Mouse (Mus musculus): ENCODE results near the gene Tmem163. TPM values are rescaled to one million over a fixed set of nuclear protein-coding genes. Genes with fewer than 3 reads are reported as not detected.

Gene Tmem163
- polyA plus RNA-seq, 2 experiments, result 0.13 to 0.27 TPM

DNA sequence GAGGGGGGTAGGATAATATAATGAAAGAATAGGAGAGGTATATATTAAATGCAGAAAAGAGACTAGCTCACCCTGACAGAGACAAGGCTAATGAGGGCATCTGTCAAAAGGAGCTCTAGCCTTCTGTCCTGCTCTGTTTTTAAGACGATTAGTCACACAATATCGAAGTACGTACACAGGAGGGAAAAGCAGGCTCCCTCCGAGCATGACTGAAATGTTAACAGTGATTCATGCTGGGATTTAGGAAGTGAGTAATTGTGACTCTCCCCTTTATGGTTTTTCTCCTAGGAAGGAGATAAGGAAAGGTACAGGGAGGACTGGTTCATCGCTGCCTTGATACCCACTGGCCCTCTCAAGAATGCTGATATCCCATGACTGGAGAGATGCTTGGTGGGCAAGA lies 57.0 kb downstream of the Tmem163 start:
- H3K9ac ChIP-seq (replicated peaks), result no peak overlapping the region
- no peak overlapping the region for H3K27ac ChIP-seq
- no peaks in the 10 kb centered on the region for H3K9me3 ChIP-seq (ENCODE audit: control insufficient read depth, low read length)
- TF ChIP-seq EP300 (IDR thresholded peaks at IDR 0.05; ENCODE audit: low read depth) (no peak), CTCF (IDR thresholded peaks at IDR 0.05; ENCODE audit: low read depth) (no peak)
- H3K4me2 ChIP-seq (ENCODE audit: low read depth), result no peak overlapping the region
- DNase-seq (ENCODE audit: low read depth in 3 of 3, low spot score in 3 of 3), result no peak
- ATAC-seq (ENCODE audit: insufficient read depth), result no peak
- WGBS (ENCODE audit: insufficient replicate concordance), result 68% methylated on average over 5 of the region's 5 CpGs
- H3K36me3 ChIP-seq (replicated peaks; ENCODE audit: control insufficient read depth, insufficient read depth, low read depth), result no peaks in the 10 kb centered on the region
- H3K4me3 ChIP-seq (ENCODE audit: insufficient read depth in 1 of 2, low read depth in 2 of 2, low read length in 2 of 2), result no peak overlapping the region
- H3K4me1 ChIP-seq (replicated peaks; ENCODE audit: control insufficient read depth in 2 of 2, insufficient read depth in 2 of 2, low read length in 1 of 2), result no peaks in the 10 kb centered on the region
- no peaks in the 10 kb centered on the region for H3K27me3 ChIP-seq (ENCODE audit: control insufficient read depth, insufficient read depth, low read length)

DNA sequence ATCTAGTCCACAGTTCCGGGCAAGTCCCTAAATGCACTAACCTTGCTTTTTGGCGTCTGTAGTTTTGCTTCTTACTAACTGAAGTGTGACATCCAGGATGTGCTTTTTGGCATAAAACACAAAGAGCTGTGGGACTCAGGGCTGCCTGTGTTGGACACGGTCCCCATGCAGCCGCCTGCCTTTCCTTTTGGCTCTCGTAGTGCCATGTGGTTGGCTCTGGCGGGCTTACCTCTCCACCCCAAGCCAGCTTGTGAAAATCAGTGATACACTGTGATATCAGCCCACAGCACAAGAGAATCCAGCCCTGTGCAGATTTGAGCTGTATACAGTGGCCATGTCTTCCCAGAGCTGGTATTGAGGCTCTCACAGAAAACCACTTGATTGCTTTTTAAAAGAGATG lies 60.3 kb downstream of the Tmem163 start:
- ATAC-seq (ENCODE audit: insufficient read depth) (no peak), DNase-seq (ENCODE audit: low read depth in 3 of 3, low spot score in 3 of 3) (no peak)
- no peaks in the 10 kb centered on the region for H3K4me1 ChIP-seq (replicated peaks; ENCODE audit: control insufficient read depth in 2 of 2, insufficient read depth in 2 of 2, low read length in 1 of 2)
- H3K9me3 ChIP-seq (ENCODE audit: control insufficient read depth, low read length), result no peaks in the 10 kb centered on the region
- H3K27me3 ChIP-seq (ENCODE audit: control insufficient read depth, insufficient read depth, low read length), result no peaks in the 10 kb centered on the region
- H3K4me2 ChIP-seq (ENCODE audit: low read depth), result no peak overlapping the region
- H3K9ac ChIP-seq (replicated peaks), result no peak overlapping the region
- no peak overlapping the region for H3K4me3 ChIP-seq (ENCODE audit: insufficient read depth in 1 of 2, low read depth in 2 of 2, low read length in 2 of 2)
- WGBS (ENCODE audit: insufficient replicate concordance), result 56% methylated on average over 6 of the region's 6 CpGs
- H3K27ac ChIP-seq, result no peak overlapping the region
- TF ChIP-seq CTCF (IDR thresholded peaks at IDR 0.05; ENCODE audit: low read depth) (no peak), EP300 (IDR thresholded peaks at IDR 0.05; ENCODE audit: low read depth) (no peak)
- H3K36me3 ChIP-seq (replicated peaks; ENCODE audit: control insufficient read depth, insufficient read depth, low read depth), result no peaks in the 10 kb centered on the region

DNA sequence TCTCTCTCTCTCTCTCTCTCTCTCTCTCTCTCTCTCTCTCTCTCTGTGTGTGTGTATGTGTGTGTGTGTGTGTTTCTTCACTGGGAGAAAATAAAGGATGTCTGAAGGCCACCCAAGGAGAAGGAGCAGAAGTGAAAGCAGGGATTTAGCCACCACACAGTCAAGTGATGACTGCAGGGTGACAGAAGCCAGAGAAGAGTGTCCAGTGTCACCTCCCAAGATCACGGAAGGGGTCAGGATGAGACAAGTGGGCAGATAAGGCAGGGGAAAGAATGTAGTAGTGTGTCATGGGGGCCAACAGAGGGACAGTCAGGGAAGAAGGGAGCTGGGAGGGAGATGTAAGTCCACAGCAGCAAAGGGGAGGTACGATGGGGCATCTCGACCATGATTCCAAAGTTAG lies 69.0 kb downstream of the Tmem163 start:
- H3K4me2 ChIP-seq (ENCODE audit: low read depth), result no peak overlapping the region
- no peaks in the 10 kb centered on the region for H3K36me3 ChIP-seq (replicated peaks; ENCODE audit: control insufficient read depth, insufficient read depth, low read depth)
- no peak overlapping the region for H3K4me3 ChIP-seq (ENCODE audit: insufficient read depth in 1 of 2, low read depth in 2 of 2, low read length in 2 of 2)
- no peak for DNase-seq (ENCODE audit: low read depth in 3 of 3, low spot score in 3 of 3)
- no peaks in the 10 kb centered on the region for H3K9me3 ChIP-seq (ENCODE audit: control insufficient read depth, low read length)
- no peaks in the 10 kb centered on the region for H3K27me3 ChIP-seq (ENCODE audit: control insufficient read depth, insufficient read depth, low read length)
- no peak overlapping the region for H3K9ac ChIP-seq (replicated peaks)
- ATAC-seq (ENCODE audit: insufficient read depth), result no peak
- TF ChIP-seq EP300 (IDR thresholded peaks at IDR 0.05; ENCODE audit: low read depth) (no peak), CTCF (IDR thresholded peaks at IDR 0.05; ENCODE audit: low read depth) (no peak)
- no peaks in the 10 kb centered on the region for H3K4me1 ChIP-seq (replicated peaks; ENCODE audit: control insufficient read depth in 2 of 2, insufficient read depth in 2 of 2, low read length in 1 of 2)
- no peak overlapping the region for H3K27ac ChIP-seq
- 48% methylated on average over 3 of the region's 3 CpGs for WGBS (ENCODE audit: insufficient replicate concordance)

- no peaks in the 10 kb centered on the region for H3K27me3 ChIP-seq (ENCODE audit: control insufficient read depth, insufficient read depth, low read length)
- H3K4me2 ChIP-seq (ENCODE audit: low read depth), result no peak overlapping the region
- TF ChIP-seq CTCF (IDR thresholded peaks at IDR 0.05; ENCODE audit: low read depth), result no peak
- no peak for TF ChIP-seq EP300 (IDR thresholded peaks at IDR 0.05; ENCODE audit: low read depth)
- ATAC-seq (ENCODE audit: insufficient read depth) (no peak), DNase-seq (ENCODE audit: low read depth in 3 of 3, low spot score in 3 of 3) (no peak)
- H3K27ac ChIP-seq, result no peak overlapping the region
- 58% methylated on average over 2 of the region's 2 CpGs for WGBS (ENCODE audit: insufficient replicate concordance)
- no peak overlapping the region for H3K9ac ChIP-seq (replicated peaks)
- H3K36me3 ChIP-seq (replicated peaks; ENCODE audit: control insufficient read depth, insufficient read depth, low read depth), result no peaks in the 10 kb centered on the region
- no peaks in the 10 kb centered on the region for H3K9me3 ChIP-seq (ENCODE audit: control insufficient read depth, low read length)
- H3K4me3 ChIP-seq (ENCODE audit: insufficient read depth in 1 of 2, low read depth in 2 of 2, low read length in 2 of 2), result no peak overlapping the region
- no peaks in the 10 kb centered on the region for H3K4me1 ChIP-seq (replicated peaks; ENCODE audit: control insufficient read depth in 2 of 2, insufficient read depth in 2 of 2, low read length in 1 of 2)
Observed at GRCm38 (mm10) chr1:127609814-127610213, 69.5 kb downstream of the Tmem163 start.

GRCm38 (mm10) chr1:127608326-127608725 lies 71.0 kb downstream of the Tmem163 start:
- peak in 1 of 3 experiments; percentile 10 for DNase-seq (ENCODE audit: low read depth in 3 of 3, low spot score in 3 of 3)
- 50% methylated on average over 3 of the region's 3 CpGs for WGBS (ENCODE audit: insufficient replicate concordance)
- TF ChIP-seq EP300 (IDR thresholded peaks at IDR 0.05; ENCODE audit: low read depth) (no peak), CTCF (IDR thresholded peaks at IDR 0.05; ENCODE audit: low read depth) (no peak)

More at GRCm38 (mm10) chr1:127608326-127608725, 71.0 kb downstream of the Tmem163 start:
- Histone ChIP-seq H3K4me3 (ENCODE audit: insufficient read depth in 1 of 2, low read depth in 2 of 2, low read length in 2 of 2) (no peak overlapping the region), H3K27me3 (ENCODE audit: control insufficient read depth, insufficient read depth, low read length) (no peaks in the 10 kb centered on the region), H3K36me3 (replicated peaks; ENCODE audit: control insufficient read depth, insufficient read depth, low read depth) (no peaks in the 10 kb centered on the region), H3K27ac (no peak overlapping the region), H3K4me2 (ENCODE audit: low read depth) (no peak overlapping the region), H3K9ac (replicated peaks) (no peak overlapping the region), H3K9me3 (ENCODE audit: control insufficient read depth, low read length) (no peaks in the 10 kb centered on the region), H3K4me1 (replicated peaks; ENCODE audit: control insufficient read depth in 2 of 2, insufficient read depth in 2 of 2, low read length in 1 of 2) (no peaks in the 10 kb centered on the region)
- no peak for ATAC-seq (ENCODE audit: insufficient read depth)
